Mouse (Mus musculus): ENCODE results near the gene Acnat2. TPM values are rescaled to one million over a fixed set of nuclear protein-coding genes. Genes with fewer than 3 reads are reported as not detected.
"Not testable (repeated sequence)": the region's sequence is repeated elsewhere in the genome, so short reads cannot be mapped to it uniquely, and the experiment has no call there.

Acnat2 gene
- polyA plus RNA-seq (2015; fragmentation: Nextera tagmentation; extraction: Ambion mirVana) = not detected in 2 replicates

DNA sequence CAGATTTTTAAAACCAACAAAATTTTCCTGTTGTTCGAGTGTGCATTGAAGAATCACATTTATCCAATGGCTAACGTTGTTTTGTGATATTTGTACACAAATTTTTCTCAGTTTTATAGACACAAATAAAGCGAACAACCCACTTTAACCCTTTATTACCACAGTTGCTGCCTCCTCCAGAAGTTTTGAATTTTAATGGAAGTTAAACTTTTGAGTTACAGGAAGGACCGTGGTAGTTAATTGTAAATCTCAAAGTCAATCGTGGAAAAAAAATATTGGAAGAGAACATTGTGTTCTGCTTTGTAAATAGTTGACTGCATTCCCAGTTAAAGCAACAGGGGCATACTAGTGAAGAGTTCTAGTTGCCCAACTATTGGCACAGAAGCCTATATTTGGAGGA is at the start of gene Acnat2:
TSS of gene Acnat2 (minus strand) at position 195 of the 400 bp plus-strand sequence.
- not testable (repeated sequence) for H3K9me3 ChIP-seq (ENCODE audit: control insufficient read depth, low read length); ATAC-seq (ENCODE audit: low read depth); H3K4me1 ChIP-seq (replicated peaks; ENCODE audit: control insufficient read depth, insufficient read depth, low read length); H3K27me3 ChIP-seq (ENCODE audit: control insufficient read depth, insufficient read depth, low read depth, low read length); H3K9ac ChIP-seq (ENCODE audit: low read length); H3K36me3 ChIP-seq (ENCODE audit: control insufficient read depth, insufficient read depth, low read length); H3K27ac ChIP-seq (ENCODE audit: low read length); H3K4me2 ChIP-seq (ENCODE audit: low read depth, low read length); H3K4me3 ChIP-seq (ENCODE audit: low read length)
- 77% methylated on average over 5 of the region's 5 CpGs for WGBS

- WGBS = 64% methylated on average over 2 of the region's 2 CpGs
- H3K4me1 ChIP-seq (replicated peaks; ENCODE audit: control insufficient read depth, insufficient read depth, low read length) = no peaks in the 10 kb centered on the region
These were observed 48.2 kb upstream of the Acnat2 start for GRCm38 (mm10) chr4:49456171-49456570.

GRCm38 (mm10) chr4:49451848-49452551 is 44.0 kb upstream of the Acnat2 start:
- Histone ChIP-seq H3K4me2 (ENCODE audit: low read depth, low read length) (no peak overlapping the region), H3K27me3 (ENCODE audit: control insufficient read depth, insufficient read depth, low read depth, low read length) (no peaks in the 10 kb centered on the region), H3K9ac (ENCODE audit: low read length) (no peak overlapping the region), H3K27ac (ENCODE audit: low read length) (no peak overlapping the region), H3K4me3 (ENCODE audit: low read length) (no peak overlapping the region), H3K36me3 (ENCODE audit: control insufficient read depth, insufficient read depth, low read length) (no peaks in the 10 kb centered on the region), H3K4me1 (replicated peaks; ENCODE audit: control insufficient read depth, insufficient read depth, low read length) (no peaks in the 10 kb centered on the region), H3K9me3 (ENCODE audit: control insufficient read depth, low read length) (no peaks in the 10 kb centered on the region)
- no peak for ATAC-seq (ENCODE audit: low read depth)
- WGBS = 40% methylated on average over 1 of the region's 1 CpGs

More at GRCm38 (mm10) chr4:49456171-49456570, 48.2 kb upstream of the Acnat2 start:
- no peaks in the 10 kb centered on the region for H3K27me3 ChIP-seq (ENCODE audit: control insufficient read depth, insufficient read depth, low read depth, low read length)
- no peak overlapping the region for H3K9ac ChIP-seq (ENCODE audit: low read length)
- H3K9me3 ChIP-seq (ENCODE audit: control insufficient read depth, low read length) = no peaks in the 10 kb centered on the region
- no peak for ATAC-seq (ENCODE audit: low read depth)
- H3K27ac ChIP-seq (ENCODE audit: low read length) = no peak overlapping the region
- no peak overlapping the region for H3K4me2 ChIP-seq (ENCODE audit: low read depth, low read length)
- H3K4me3 ChIP-seq (ENCODE audit: low read length) = no peak overlapping the region
- H3K36me3 ChIP-seq (ENCODE audit: control insufficient read depth, insufficient read depth, low read length) = no peaks in the 10 kb centered on the region

- H3K4me3 ChIP-seq (ENCODE audit: low read length); ATAC-seq (ENCODE audit: low read depth); H3K4me1 ChIP-seq (replicated peaks; ENCODE audit: control insufficient read depth, insufficient read depth, low read length); H3K27ac ChIP-seq (ENCODE audit: low read length); H3K27me3 ChIP-seq (ENCODE audit: control insufficient read depth, insufficient read depth, low read depth, low read length); H3K9me3 ChIP-seq (ENCODE audit: control insufficient read depth, low read length); H3K36me3 ChIP-seq (ENCODE audit: control insufficient read depth, insufficient read depth, low read length); H3K4me2 ChIP-seq (ENCODE audit: low read depth, low read length); H3K9ac ChIP-seq (ENCODE audit: low read length): not testable (repeated sequence)
- WGBS = 60% methylated on average over 1 of the region's 1 CpGs
These were observed 43.3 kb upstream of the Acnat2 start for GRCm38 (mm10) chr4:49451133-49451847.

DNA sequence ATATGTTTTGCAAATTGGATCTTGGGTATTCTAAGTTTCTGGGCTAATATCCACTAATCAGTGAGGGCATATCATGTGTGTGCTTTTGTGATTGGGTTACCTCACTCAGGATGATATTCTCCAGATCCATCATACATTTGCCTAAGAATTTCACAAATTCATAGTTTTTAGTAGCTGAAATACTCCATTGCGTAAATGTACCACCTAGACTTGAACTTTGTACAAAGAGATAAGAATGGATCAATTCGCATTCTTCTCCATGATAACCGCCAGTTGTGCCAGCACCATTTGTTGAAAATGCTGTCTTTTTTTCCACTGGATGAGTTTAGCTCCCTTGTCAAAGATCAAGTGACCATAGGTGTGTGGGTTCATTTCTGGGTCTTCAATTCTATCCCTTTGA is 29.0 kb upstream of the Acnat2 start:
- ATAC-seq (ENCODE audit: low read depth); H3K4me1 ChIP-seq (replicated peaks; ENCODE audit: control insufficient read depth, insufficient read depth, low read length); H3K9ac ChIP-seq (ENCODE audit: low read length); H3K9me3 ChIP-seq (ENCODE audit: control insufficient read depth, low read length); H3K4me3 ChIP-seq (ENCODE audit: low read length); H3K27me3 ChIP-seq (ENCODE audit: control insufficient read depth, insufficient read depth, low read depth, low read length); H3K4me2 ChIP-seq (ENCODE audit: low read depth, low read length); H3K27ac ChIP-seq (ENCODE audit: low read length); H3K36me3 ChIP-seq (ENCODE audit: control insufficient read depth, insufficient read depth, low read length): not testable (repeated sequence)
- WGBS = 89% methylated on average over 3 of the region's 3 CpGs

GRCm38 (mm10) chr4:49410151-49410550 is 2.2 kb upstream of the Acnat2 start:
- not testable (repeated sequence) for H3K4me3 ChIP-seq (ENCODE audit: low read length); H3K27ac ChIP-seq (ENCODE audit: low read length); H3K27me3 ChIP-seq (ENCODE audit: control insufficient read depth, insufficient read depth, low read depth, low read length); H3K36me3 ChIP-seq (ENCODE audit: control insufficient read depth, insufficient read depth, low read length); H3K9me3 ChIP-seq (ENCODE audit: control insufficient read depth, low read length); H3K4me2 ChIP-seq (ENCODE audit: low read depth, low read length); ATAC-seq (ENCODE audit: low read depth); H3K4me1 ChIP-seq (replicated peaks; ENCODE audit: control insufficient read depth, insufficient read depth, low read length); H3K9ac ChIP-seq (ENCODE audit: low read length)
- WGBS = 66% methylated on average over 2 of the region's 2 CpGs

- Histone ChIP-seq H3K4me3 (ENCODE audit: low read length) (no peak overlapping the region), H3K4me2 (ENCODE audit: low read depth, low read length) (no peak overlapping the region), H3K27me3 (ENCODE audit: control insufficient read depth, insufficient read depth, low read depth, low read length) (no peaks in the 10 kb centered on the region), H3K36me3 (ENCODE audit: control insufficient read depth, insufficient read depth, low read length) (no peaks in the 10 kb centered on the region), H3K4me1 (replicated peaks; ENCODE audit: control insufficient read depth, insufficient read depth, low read length) (no peaks in the 10 kb centered on the region), H3K9ac (ENCODE audit: low read length) (no peak overlapping the region), H3K27ac (ENCODE audit: low read length) (no peak overlapping the region), H3K9me3 (ENCODE audit: control insufficient read depth, low read length) (no peaks in the 10 kb centered on the region)
- no peak for ATAC-seq (ENCODE audit: low read depth)
- 21% methylated on average over 2 of the region's 2 CpGs for WGBS
These were observed 21.1 kb downstream of the Acnat2 start for GRCm38 (mm10) chr4:49386873-49387272.

DNA sequence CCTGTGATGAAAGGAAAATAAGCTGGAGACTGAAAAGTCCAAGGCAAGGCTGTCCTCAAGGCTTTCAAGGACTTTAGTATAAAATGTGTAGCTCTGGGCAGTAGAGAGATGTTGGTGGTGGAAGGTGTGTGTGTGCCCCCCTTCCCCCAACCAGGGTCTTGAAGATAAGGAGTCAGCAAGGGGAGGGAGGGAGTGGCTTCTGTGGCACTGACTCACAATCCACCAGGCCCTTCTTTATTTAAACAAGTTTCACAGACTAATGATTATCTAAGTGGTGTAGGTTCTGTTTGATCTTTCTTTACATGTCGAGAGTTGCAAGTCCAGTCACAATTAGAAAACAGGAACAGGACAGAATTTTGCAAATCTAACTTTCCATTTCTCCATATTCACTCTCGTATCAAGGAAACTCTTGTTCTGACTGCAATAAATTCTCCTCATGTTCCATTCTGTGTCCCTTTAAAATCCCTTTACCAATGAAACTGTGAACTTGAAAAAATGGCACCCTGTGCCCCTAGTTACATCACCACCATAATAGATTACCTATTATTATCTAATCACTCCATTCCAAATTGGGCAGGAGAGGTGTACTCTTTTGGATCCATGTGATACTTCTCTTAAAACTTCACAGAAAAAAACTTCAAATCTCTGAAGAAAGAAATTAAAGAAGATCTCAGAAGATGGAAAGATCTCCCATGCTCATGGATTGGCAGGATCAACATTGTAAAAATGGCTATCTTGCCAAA is 24.2 kb downstream of the Acnat2 start:
- not testable (repeated sequence) for H3K4me2 ChIP-seq (ENCODE audit: low read depth, low read length); ATAC-seq (ENCODE audit: low read depth); H3K4me1 ChIP-seq (replicated peaks; ENCODE audit: control insufficient read depth, insufficient read depth, low read length); H3K27ac ChIP-seq (ENCODE audit: low read length); H3K9me3 ChIP-seq (ENCODE audit: control insufficient read depth, low read length); H3K4me3 ChIP-seq (ENCODE audit: low read length); H3K36me3 ChIP-seq (ENCODE audit: control insufficient read depth, insufficient read depth, low read length); H3K27me3 ChIP-seq (ENCODE audit: control insufficient read depth, insufficient read depth, low read depth, low read length); H3K9ac ChIP-seq (ENCODE audit: low read length)
- WGBS = 3% methylated on average over 1 of the region's 2 CpGs

DNA sequence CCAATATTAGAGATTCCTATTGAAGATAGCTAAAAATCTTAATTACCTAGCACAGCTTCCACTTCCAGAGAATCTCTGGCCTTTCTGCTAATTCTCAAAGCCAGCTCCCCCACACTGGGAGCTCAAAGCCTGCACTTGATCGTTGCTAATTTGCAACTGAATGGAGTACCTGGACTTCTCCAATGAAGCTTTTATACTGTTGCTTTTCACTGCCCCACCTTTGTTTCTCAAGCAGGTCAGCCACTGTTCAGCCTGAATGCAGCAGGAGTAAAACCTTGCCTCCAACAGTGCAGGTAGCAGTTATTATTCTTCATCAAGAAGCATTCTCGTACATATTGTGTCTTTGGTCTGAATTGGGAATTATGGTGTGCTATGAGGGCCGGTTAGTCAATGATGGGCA is 39.9 kb downstream of the Acnat2 start:
- H3K27me3 ChIP-seq (ENCODE audit: control insufficient read depth, insufficient read depth, low read depth, low read length); H3K4me1 ChIP-seq (replicated peaks; ENCODE audit: control insufficient read depth, insufficient read depth, low read length); H3K27ac ChIP-seq (ENCODE audit: low read length); H3K4me3 ChIP-seq (ENCODE audit: low read length); H3K36me3 ChIP-seq (ENCODE audit: control insufficient read depth, insufficient read depth, low read length); H3K4me2 ChIP-seq (ENCODE audit: low read depth, low read length); H3K9ac ChIP-seq (ENCODE audit: low read length); H3K9me3 ChIP-seq (ENCODE audit: control insufficient read depth, low read length); ATAC-seq (ENCODE audit: low read depth): not testable (repeated sequence)
- 80% methylated on average over 3 of the region's 3 CpGs for WGBS
